Mouse (Mus musculus) mesoderm, embryonic 11.5 days (tissue): ENCODE measurements around the gene Plxna3.
"Not testable (repeated sequence)": the region's sequence is repeated elsewhere in the genome, so short reads cannot be mapped to it uniquely, and the experiment has no call there.

Experiments used
- DNase-seq: peaks from one replicate; pipeline ENCODE4 v3.0.0-alpha.2; 2012; ENCODE audit warnings: low read depth, low spot score

The Plxna3 gene

GRCm38 (mm10) chrX:74328725-74329161 lies at the start of gene Plxna3:
Gene Plxna3, plus strand, starts transcription at chrX:74329066.
- peak; percentile 70 for DNase-seq

DNA sequence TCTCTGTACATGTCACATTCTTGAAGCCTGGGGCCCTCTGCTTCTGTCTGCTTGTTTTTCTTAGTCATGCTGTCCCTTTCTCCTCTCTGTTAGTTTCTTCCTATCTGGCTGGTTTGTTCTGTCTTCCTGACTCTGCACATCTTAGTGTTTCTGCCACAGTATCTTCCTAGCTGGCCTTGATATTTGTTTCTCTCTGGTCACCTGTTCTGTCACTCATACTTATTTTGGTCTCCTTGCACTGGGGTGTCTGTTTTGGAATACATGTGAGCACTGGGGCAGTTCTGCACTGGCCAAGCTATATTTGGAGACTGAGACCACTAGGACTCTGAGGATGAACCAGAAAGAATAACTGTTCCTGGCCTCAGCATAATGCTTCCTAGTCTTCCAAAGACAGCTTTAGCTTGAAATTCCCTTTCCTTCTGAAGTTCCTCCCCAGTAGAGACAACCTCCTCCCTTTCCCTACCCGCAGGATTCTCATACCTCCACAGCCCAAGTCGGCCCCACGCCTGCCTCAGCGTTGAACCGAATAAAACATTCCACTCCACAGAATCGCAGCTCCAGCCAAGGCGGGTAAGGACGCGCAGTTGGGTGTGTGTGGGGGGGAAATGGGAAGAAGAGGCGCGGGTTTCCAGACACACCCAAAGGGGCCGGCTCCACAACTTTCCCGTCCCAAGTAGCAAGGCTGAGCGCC lies 47.7 kb upstream of the Plxna3 start:
- no peak for DNase-seq

DNA sequence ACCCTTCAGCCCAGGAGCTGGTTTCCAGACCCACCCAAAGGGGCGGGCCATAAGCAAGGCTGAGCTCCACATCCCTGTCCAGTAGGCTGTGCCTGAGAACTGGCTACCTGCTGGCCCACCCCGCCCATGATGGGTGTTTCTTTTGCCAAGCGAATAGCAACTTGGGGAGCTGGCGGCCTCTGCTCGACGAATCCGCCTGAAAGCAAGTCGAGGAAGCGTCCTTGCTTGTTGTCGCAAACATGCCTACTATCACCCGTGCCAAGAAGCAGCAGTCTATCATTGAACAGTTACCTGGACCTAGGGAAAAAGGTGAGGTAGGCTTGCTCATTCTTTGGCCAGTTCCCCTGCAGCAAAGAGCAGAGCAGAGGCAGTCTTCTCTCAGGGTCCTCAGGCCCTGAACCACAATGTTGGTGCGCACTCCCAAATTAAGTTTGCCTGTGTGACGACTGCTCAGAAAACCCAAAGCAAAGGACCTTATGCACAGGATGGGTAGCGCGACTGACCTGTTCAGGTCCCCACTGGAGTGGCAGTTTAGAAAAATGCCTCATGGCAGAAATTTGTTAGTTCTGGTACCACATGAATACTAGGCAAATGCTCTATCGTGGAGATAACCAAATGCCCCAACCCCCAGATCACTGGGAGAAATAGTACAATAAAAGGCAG lies 47.0 kb upstream of the Plxna3 start, which contains the start of the genes Taz and Dnase1l1:
Gene Taz, plus strand, starts transcription at position 181 of the 663 bp plus-strand sequence.
Gene Dnase1l1, minus strand, starts transcription at position 606 of the 663 bp plus-strand sequence.
- DNase-seq = peak; percentile 63

DNA sequence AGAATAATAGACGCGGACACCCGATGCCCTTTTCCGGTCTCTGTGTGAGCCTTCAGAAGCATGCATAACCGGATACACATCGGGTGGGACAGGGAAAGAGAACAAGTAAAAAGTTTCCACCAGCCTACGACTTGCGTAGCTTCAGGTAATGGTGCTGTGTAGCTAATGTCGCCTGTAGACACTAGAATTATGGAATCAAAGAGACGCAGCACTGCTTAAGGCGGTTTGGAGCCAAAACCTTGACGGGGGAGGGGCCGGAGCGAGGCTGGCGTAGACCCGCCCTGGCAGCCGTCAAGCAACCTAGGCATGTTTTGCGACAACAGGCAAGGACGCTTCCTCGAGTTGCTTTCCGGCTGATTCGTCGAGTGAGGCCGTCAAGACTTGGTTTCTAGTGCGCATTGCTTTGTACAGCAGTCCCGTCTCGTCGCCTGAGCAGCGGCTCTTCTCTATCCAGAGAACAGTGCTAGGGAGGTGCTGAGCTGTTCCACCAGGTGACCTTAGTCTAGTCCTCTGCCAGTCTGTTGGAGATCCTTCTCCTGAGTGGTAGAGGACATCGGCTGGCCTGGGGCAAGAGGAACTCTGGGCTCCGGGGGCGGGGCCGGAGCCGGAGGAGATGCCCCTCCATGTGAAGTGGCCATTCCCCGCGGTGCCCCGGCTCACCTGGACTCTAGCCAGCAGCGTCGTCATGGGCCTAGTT lies 46.3 kb upstream of the Plxna3 start:
- peak; percentile 79 for DNase-seq

GRCm38 (mm10) chrX:74283092-74283437 lies 45.8 kb upstream of the Plxna3 start:
- no peak for DNase-seq

- no peak for DNase-seq
These were observed 35.4 kb upstream of the Plxna3 start for GRCm38 (mm10) chrX:74293431-74293830.

DNA sequence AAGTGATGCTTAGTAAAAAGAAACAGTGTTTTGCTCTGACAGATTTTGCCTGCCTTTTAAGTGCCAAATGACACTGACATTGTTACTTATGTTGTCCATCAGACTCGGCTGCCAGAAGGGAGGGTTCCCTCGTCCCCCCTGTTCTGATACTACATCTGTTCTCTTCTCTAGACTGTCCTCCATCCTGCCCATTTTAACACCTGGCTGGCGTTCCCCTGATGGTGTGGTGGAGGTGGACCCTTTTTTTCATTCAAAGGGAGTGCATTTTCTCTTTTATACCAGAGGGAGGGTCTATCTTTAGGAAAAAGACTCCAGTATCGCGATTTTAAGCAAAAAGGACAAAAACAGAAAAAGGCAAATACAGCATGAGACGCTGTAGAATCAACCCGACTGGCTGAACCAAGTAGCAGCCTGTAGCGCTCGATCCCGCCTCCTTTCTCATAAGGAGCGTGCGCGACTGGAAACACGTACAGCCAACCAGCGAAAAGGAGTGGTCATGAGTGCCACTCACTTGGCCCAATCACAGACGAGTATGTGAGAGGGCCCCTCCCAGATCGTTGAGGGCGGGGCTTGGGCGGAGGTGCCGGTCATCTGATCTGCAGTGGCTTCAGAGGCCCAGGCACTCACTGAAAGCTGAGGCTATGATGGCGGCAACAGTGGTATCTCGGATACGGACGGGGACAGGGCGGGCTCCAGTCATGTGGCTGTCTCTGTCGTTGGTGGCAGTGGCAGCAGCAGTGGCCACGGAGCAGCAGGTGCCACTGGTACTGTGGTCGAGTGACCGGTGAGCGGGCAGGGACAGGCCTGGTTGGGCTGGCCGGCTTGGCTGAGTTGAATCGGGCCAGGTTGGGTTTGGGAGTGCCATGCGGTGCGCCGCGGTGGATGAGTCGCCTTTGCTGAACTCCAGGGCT lies 32.1 kb upstream of the Plxna3 start, which contains the start of gene Atp6ap1:
Gene Atp6ap1, plus strand, starts transcription at position 560 of the 911 bp plus-strand sequence.
- peak; percentile 93 for DNase-seq

- no peak for DNase-seq
These were observed 30.5 kb upstream of the Plxna3 start for GRCm38 (mm10) chrX:74298348-74298747.

GRCm38 (mm10) chrX:74299721-74300120 lies 29.1 kb upstream of the Plxna3 start:
- DNase-seq = no peak

DNA sequence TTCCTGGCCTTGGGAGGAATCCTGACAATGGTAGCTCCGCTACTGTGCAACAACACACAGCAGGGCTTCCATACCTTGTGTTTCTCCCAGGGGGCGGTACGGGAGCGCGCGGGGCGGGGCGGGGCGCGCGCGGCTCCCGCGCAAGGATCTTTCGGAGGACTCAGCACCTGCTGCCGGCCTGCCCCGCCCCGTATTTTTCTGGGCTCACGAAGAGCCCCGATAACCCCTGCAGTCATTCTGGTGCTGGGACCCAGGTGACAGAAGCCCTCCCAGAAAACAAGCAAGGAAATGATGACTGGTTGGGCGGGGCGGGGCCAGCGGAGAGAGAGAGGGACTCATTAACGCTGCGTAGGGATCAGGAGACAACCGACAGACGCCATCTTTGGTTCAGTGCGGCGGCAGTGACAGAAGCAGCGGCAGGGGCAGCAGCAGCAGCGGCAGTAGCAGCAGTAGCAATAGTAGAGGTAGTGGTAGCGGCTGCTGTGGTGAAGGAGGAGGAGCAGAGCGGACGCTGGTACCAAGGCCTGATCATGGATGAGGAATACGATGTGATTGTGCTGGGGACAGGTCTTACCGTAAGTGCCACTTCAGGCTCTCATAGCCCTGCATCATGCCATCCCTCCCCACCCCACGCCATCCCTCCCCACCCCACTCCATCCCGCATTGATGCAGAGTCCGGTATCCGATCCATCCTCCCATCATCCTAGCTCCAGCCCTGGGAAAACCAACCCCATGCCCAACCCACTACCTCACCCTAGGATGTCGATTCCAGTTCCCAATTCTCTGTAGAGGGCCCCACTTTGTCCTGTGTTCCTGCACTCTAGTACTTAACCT lies 23.8 kb upstream of the Plxna3 start, which contains the start of gene Gdi1:
Gene Gdi1, plus strand, starts transcription at position 132 of the 834 bp plus-strand sequence.
- DNase-seq = peak; percentile 82

DNA sequence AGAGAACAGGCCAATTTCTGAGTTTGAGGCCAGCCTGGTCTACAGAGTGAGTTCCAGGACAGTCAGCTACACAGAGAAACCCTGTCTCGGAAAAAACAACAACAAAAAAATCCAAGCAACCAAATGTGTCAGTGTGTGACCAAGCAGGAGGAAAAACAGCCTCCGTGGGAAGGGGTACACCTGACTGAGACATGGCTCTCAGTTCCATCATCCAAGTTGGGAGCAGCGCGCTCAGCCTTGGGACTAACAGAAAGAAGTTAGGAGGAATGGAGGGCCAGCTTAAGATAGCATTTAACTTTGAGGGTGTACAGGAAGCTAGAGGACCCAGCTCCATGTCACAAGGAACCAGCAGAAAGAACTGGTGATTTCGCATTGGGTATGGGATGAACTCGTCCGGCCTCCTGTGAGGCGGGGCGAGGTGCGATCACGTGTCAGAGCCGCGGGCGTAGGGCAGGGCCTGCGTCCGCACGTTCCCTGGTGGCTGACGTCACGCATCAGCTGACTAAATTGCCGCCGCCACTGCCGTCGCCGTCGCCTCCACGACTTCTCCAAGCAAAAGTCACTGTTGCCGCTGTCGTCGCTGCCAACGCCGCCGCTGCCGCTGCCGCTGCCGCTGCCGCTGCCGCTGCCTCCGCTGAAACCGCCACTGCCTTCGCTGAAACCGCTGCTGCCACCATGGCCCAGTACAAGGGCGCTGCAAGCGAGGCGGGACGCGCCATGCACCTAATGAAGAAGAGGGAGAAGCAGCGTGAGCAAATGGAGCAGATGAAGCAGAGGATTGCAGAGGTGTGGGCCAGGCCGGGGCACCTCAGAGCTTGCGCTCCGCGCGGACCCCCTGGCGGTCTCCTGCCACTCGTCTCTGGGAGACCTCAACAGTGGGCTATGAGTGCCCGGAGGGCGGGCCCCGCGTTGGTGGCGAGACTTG lies 16.1 kb upstream of the Plxna3 start, which contains the start of gene Fam50a:
Gene Fam50a, plus strand, starts transcription at position 494 of the 925 bp plus-strand sequence.
- peak; percentile 85 for DNase-seq

DNA sequence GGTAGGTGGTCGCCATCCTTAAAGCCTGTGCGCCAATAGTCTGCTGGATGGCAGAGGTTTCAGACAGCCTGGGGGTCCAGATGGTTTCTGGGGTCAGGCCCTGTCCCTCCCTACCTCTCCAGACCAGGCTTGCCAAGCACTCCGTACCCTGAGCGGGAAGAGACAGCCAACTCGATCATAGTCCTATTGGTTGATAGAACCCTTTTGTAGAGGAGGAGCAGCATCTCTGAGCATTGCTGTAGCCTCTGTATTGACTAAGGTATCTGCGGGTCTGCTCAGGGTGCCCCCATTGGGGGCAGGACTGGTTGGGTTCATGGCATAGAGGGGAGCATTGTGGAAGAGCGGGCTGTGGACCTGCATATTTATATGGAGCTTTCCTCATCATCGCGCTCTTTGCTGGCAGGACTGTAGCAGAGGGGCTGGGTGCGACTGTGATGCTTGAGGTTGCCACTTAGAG lies 377 bp downstream of the Plxna3 start:
- DNase-seq = no peak

GRCm38 (mm10) chrX:74330166-74330930 lies 1.5 kb downstream of the Plxna3 start:
- no peak for DNase-seq

- no peak for DNase-seq
These were observed 24.0 kb downstream of the Plxna3 start for GRCm38 (mm10) chrX:74352645-74353466.

DNA sequence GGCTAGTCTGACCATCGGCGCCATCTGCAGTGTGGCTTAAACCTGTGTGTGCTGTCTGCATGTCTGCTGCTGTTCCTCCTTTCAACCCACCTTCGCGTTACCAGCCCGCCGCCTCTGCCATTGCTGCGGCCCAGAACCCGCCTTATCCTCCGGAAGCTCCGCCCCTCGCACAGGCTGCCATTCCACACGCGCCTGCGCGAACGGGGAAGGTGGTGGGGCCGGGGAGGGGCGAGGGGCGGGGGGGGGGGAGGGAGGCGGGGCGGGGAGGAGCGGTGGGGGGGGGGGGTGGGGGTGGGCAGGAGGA lies 24.6 kb downstream of the Plxna3 start, which contains the start of gene Lage3:
Gene Lage3, minus strand, starts transcription at position 152 of the 304 bp plus-strand sequence.
- DNase-seq = peak; percentile 74

GRCm38 (mm10) chrX:74357069-74357468 lies 28.2 kb downstream of the Plxna3 start:
- DNase-seq = not testable (repeated sequence)

- DNase-seq = no peak
These were observed 30.3 kb downstream of the Plxna3 start for GRCm38 (mm10) chrX:74359171-74359570.
